Mouse (Mus musculus): Measurements from ENCODE around the gene Emc6. TPM values are rescaled to one million over a fixed set of nuclear protein-coding genes. Genes with fewer than 3 reads are reported as not detected.

The Emc6 gene
- polyA plus RNA-seq, 1 experiment from 2014 or later = 131 TPM

DNA sequence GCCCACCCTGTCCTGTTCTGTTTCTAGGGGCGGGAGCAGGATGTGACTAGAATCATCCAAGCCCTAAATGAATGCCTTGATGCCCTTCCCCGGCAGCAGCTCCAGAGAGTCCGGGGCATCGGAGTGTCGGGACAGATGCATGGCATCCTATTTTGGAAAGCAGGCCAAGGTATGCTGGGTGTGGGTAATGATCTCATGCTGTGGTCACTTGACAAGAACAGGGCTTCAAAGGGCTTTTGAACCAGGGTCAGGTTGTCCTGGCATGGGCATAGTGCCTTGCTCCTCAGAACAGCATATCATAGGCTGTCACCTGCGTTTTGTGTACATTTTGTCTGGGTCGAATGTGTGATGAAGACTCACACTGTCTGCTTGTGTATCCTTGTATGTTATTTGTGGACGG lies 27.1 kb upstream of the Emc6 start:
- DNase-seq (ENCODE audit: low spot score) = no peak
- ATAC-seq (ENCODE audit: insufficient read depth, low FRiP score, low TSS enrichment) = no peak
- 88% methylated on average over 8 of the region's 8 CpGs for WGBS
- Histone ChIP-seq H3K4me1 (ENCODE audit: control insufficient read depth, insufficient read depth, low read length) (no peaks in the 10 kb centered on the region; the same call in 1 of the 2 replicates), H3K4me3 (ENCODE audit: low read depth, low read length) (no peak overlapping the region), H3K27me3 (ENCODE audit: control insufficient read depth, insufficient read depth, low read length) (no peaks in the 10 kb centered on the region), H3K27ac (ENCODE audit: low read depth, low read length) (no peak overlapping the region), H3K9me3 (ENCODE audit: control insufficient read depth, low read length) (no peaks in the 10 kb centered on the region), H3K4me2 (ENCODE audit: low read depth) (no peak overlapping the region), H3K9ac (ENCODE audit: low read length) (no peak overlapping the region), H3K36me3 (ENCODE audit: control insufficient read depth, insufficient read depth, low read length) (no peaks in the 10 kb centered on the region)

- Histone ChIP-seq H3K36me3 (ENCODE audit: control insufficient read depth, insufficient read depth, low read length) (no peaks in the 10 kb centered on the region), H3K27me3 (ENCODE audit: control insufficient read depth, insufficient read depth, low read length) (no peaks in the 10 kb centered on the region), H3K4me3 (ENCODE audit: low read depth, low read length) (no peak overlapping the region), H3K9ac (ENCODE audit: low read length) (no peak overlapping the region), H3K9me3 (ENCODE audit: control insufficient read depth, low read length) (no peaks in the 10 kb centered on the region), H3K4me1 (ENCODE audit: control insufficient read depth, insufficient read depth, low read length) (no peaks in the 10 kb centered on the region; the same call in 1 of the 2 replicates), H3K27ac (ENCODE audit: low read depth, low read length) (no peak overlapping the region), H3K4me2 (ENCODE audit: low read depth) (no peak overlapping the region)
- 35% methylated on average over 4 of the region's 4 CpGs for WGBS
- ATAC-seq (ENCODE audit: insufficient read depth, low FRiP score, low TSS enrichment) = no peak
- no peak for DNase-seq (ENCODE audit: low spot score)
Measured at GRCm38 (mm10) chr11:73201597-73201996, 24.8 kb upstream of the Emc6 start.

GRCm38 (mm10) chr11:73201021-73201420 lies 24.2 kb upstream of the Emc6 start:
- H3K27ac ChIP-seq (ENCODE audit: low read depth, low read length) = no peak overlapping the region
- no peaks in the 10 kb centered on the region; the same call in 1 of the 2 replicates for H3K4me1 ChIP-seq (ENCODE audit: control insufficient read depth, insufficient read depth, low read length)
- no peaks in the 10 kb centered on the region for H3K36me3 ChIP-seq (ENCODE audit: control insufficient read depth, insufficient read depth, low read length)
- 76% methylated on average over 2 of the region's 2 CpGs for WGBS
- ATAC-seq (ENCODE audit: insufficient read depth, low FRiP score, low TSS enrichment) (no peak), DNase-seq (ENCODE audit: low spot score) (no peak)
- no peaks in the 10 kb centered on the region for H3K27me3 ChIP-seq (ENCODE audit: control insufficient read depth, insufficient read depth, low read length)
- H3K9ac ChIP-seq (ENCODE audit: low read length) = no peak overlapping the region
- no peak overlapping the region for H3K4me2 ChIP-seq (ENCODE audit: low read depth)
- H3K4me3 ChIP-seq (ENCODE audit: low read depth, low read length) = no peak overlapping the region
- no peaks in the 10 kb centered on the region for H3K9me3 ChIP-seq (ENCODE audit: control insufficient read depth, low read length)

DNA sequence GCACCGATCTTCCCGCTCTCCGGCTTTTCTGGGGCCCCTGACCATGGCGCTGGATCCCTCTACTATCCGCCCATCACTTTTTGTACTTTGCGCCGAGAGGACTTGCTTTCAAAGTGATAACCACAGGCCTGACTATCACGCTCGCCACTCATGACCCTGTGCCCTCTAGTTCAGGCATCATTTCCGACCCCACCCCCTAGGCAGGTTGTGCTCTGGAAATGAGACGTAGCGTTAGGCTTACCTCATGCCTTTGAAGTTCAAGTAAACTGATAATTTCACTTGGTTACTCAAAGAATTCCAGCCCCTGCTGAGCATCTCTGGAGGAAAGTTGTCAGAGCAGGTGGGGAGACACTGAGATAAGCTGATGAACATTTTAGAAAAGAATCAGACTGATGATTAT lies 23.0 kb upstream of the Emc6 start:
- Histone ChIP-seq H3K9me3 (ENCODE audit: control insufficient read depth, low read length) (no peaks in the 10 kb centered on the region), H3K36me3 (ENCODE audit: control insufficient read depth, insufficient read depth, low read length) (no peaks in the 10 kb centered on the region), H3K4me1 (ENCODE audit: control insufficient read depth, insufficient read depth, low read length) (no peaks in the 10 kb centered on the region; the same call in 1 of the 2 replicates), H3K27me3 (ENCODE audit: control insufficient read depth, insufficient read depth, low read length) (no peaks in the 10 kb centered on the region), H3K9ac (ENCODE audit: low read length) (peak overlapping the region; percentile 58), H3K27ac (ENCODE audit: low read depth, low read length) (no peak overlapping the region), H3K4me3 (ENCODE audit: low read depth, low read length) (peak overlapping the region; percentile 62), H3K4me2 (ENCODE audit: low read depth) (peak overlapping the region; percentile 97)
- ATAC-seq (ENCODE audit: insufficient read depth, low FRiP score, low TSS enrichment) = no peak
- WGBS = 5% methylated on average over 12 of the region's 12 CpGs
- DNase-seq (ENCODE audit: low spot score) = no peak

- Histone ChIP-seq H3K4me3 (ENCODE audit: low read depth, low read length) (peak within 1 kb of the TSS; percentile 62), H3K27ac (ENCODE audit: low read depth, low read length) (no peak within 1 kb of the TSS), H3K4me2 (ENCODE audit: low read depth) (peak within 1 kb of the TSS; percentile 97), H3K27me3 (ENCODE audit: control insufficient read depth, insufficient read depth, low read length) (no peaks in the 10 kb centered on the region), H3K9me3 (ENCODE audit: control insufficient read depth, low read length) (no peaks in the 10 kb centered on the region), H3K36me3 (ENCODE audit: control insufficient read depth, insufficient read depth, low read length) (no peaks in the 10 kb centered on the region), H3K9ac (ENCODE audit: low read length) (peak within 1 kb of the TSS; percentile 60), H3K4me1 (ENCODE audit: control insufficient read depth, insufficient read depth, low read length) (no peaks in the 10 kb centered on the region; the same call in 1 of the 2 replicates)
- ATAC-seq (ENCODE audit: insufficient read depth, low FRiP score, low TSS enrichment) = peak; percentile 98
- WGBS = 0% methylated on average over 32 of the region's 32 CpGs
- DNase-seq (ENCODE audit: low spot score) = peak; percentile 93
Measured at GRCm38 (mm10) chr11:73199230-73199712, 22.4 kb upstream of the Emc6 start, which contains the start of gene Shpk. Gene Shpk, plus strand, starts transcription at chr11:73199460.

DNA sequence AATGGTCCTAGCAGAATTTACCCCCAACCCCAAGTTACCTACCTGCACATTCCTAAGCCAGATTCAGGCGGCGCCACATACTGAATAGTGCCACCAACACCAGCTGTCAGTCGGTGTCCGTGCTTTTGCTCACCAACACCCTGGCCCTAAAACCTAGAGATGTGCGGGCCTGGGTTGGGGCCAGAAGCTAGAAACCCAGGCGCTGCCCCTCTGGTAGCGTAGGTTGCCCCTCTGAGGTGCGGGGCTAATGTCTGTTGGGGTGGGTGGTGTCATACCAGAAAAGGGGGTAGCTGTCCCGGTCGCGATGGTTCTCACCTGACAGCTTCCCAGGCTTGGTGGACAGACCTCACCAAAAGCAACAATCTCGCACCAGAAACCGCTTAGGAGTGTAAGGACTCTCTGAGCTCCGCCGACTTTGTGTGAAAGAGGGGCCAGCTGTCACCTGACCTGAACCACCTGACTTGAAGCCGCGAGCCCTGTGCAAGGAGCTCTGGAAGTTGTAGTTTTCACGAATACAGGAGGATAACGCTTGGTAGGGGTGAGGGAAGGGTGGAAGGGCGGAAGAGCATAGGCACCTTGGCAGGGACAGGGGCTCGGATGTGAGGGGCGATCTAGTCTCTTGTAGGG lies 21.9 kb upstream of the Emc6 start, which contains the start of gene Ctns:
Gene Ctns, minus strand, starts transcription at position 440 of the 627 bp plus-strand sequence.
- peak; percentile 95 for ATAC-seq (ENCODE audit: insufficient read depth, low FRiP score, low TSS enrichment)
- Histone ChIP-seq H3K27ac (ENCODE audit: low read depth, low read length) (no peak within 1 kb of the TSS), H3K9me3 (ENCODE audit: control insufficient read depth, low read length) (no peaks in the 10 kb centered on the region), H3K4me1 (ENCODE audit: control insufficient read depth, insufficient read depth, low read length) (no peaks in the 10 kb centered on the region; the same call in 1 of the 2 replicates), H3K27me3 (ENCODE audit: control insufficient read depth, insufficient read depth, low read length) (no peaks in the 10 kb centered on the region), H3K9ac (ENCODE audit: low read length) (peak within 1 kb of the TSS; percentile 60), H3K4me2 (ENCODE audit: low read depth) (peak within 1 kb of the TSS; percentile 97), H3K36me3 (ENCODE audit: control insufficient read depth, insufficient read depth, low read length) (no peaks in the 10 kb centered on the region), H3K4me3 (ENCODE audit: low read depth, low read length) (peak within 1 kb of the TSS; percentile 62)
- DNase-seq (ENCODE audit: low spot score) = no peak
- WGBS = 2% methylated on average over 22 of the region's 22 CpGs

- no peaks in the 10 kb centered on the region for H3K27me3 ChIP-seq (ENCODE audit: control insufficient read depth, insufficient read depth, low read length)
- peak overlapping the region; percentile 97 for H3K4me2 ChIP-seq (ENCODE audit: low read depth)
- WGBS = 2% methylated on average over 1 of the region's 1 CpGs
- no peak overlapping the region for H3K27ac ChIP-seq (ENCODE audit: low read depth, low read length)
- no peaks in the 10 kb centered on the region for H3K36me3 ChIP-seq (ENCODE audit: control insufficient read depth, insufficient read depth, low read length)
- ATAC-seq (ENCODE audit: insufficient read depth, low FRiP score, low TSS enrichment) (no peak), DNase-seq (ENCODE audit: low spot score) (no peak)
- no peaks in the 10 kb centered on the region; the same call in 1 of the 2 replicates for H3K4me1 ChIP-seq (ENCODE audit: control insufficient read depth, insufficient read depth, low read length)
- H3K9ac ChIP-seq (ENCODE audit: low read length) = peak overlapping the region; percentile 60; the same call in 1 of the 2 replicates
- H3K9me3 ChIP-seq (ENCODE audit: control insufficient read depth, low read length) = no peaks in the 10 kb centered on the region
- H3K4me3 ChIP-seq (ENCODE audit: low read depth, low read length) = peak overlapping the region; percentile 62
Measured at GRCm38 (mm10) chr11:73198190-73198589, 21.4 kb upstream of the Emc6 start.

GRCm38 (mm10) chr11:73194444-73194843 lies 17.6 kb upstream of the Emc6 start:
- no peak overlapping the region for H3K4me2 ChIP-seq (ENCODE audit: low read depth)
- no peaks in the 10 kb centered on the region for H3K36me3 ChIP-seq (ENCODE audit: control insufficient read depth, insufficient read depth, low read length)
- DNase-seq (ENCODE audit: low spot score) (no peak), ATAC-seq (ENCODE audit: insufficient read depth, low FRiP score, low TSS enrichment) (no peak)
- H3K4me1 ChIP-seq (ENCODE audit: control insufficient read depth, insufficient read depth, low read length) = no peaks in the 10 kb centered on the region
- H3K9me3 ChIP-seq (ENCODE audit: control insufficient read depth, low read length) = no peaks in the 10 kb centered on the region
- H3K4me3 ChIP-seq (ENCODE audit: low read depth, low read length) = no peak overlapping the region
- H3K27ac ChIP-seq (ENCODE audit: low read depth, low read length) = no peak overlapping the region
- H3K27me3 ChIP-seq (ENCODE audit: control insufficient read depth, insufficient read depth, low read length) = no peaks in the 10 kb centered on the region
- 80% methylated on average over 2 of the region's 2 CpGs for WGBS
- H3K9ac ChIP-seq (ENCODE audit: low read length) = no peak overlapping the region

DNA sequence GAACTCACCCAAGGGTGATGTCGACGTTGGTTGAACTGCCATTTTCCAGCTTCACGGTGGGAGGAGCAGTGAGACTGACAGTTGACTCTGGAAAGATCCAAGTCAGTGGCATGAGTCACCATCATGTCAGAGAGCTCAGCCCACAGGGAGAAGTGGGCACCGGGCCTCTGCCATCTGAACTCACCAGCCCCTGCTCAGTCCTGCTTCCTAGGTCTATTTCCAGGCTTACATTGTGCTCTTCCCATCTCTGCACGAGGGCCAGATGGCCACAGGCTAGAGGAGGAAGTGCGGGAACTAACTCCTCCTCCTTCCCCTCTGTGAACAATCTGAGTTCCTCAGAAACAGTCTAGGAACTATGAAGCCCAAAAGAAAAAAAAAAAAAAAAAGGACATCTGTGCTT lies 16.2 kb upstream of the Emc6 start:
- ATAC-seq (ENCODE audit: insufficient read depth, low FRiP score, low TSS enrichment) (no peak), DNase-seq (ENCODE audit: low spot score) (no peak)
- Histone ChIP-seq H3K27ac (ENCODE audit: low read depth, low read length) (no peak overlapping the region), H3K36me3 (ENCODE audit: control insufficient read depth, insufficient read depth, low read length) (no peaks in the 10 kb centered on the region), H3K4me2 (ENCODE audit: low read depth) (no peak overlapping the region), H3K9me3 (ENCODE audit: control insufficient read depth, low read length) (no peaks in the 10 kb centered on the region), H3K9ac (ENCODE audit: low read length) (no peak overlapping the region), H3K4me1 (ENCODE audit: control insufficient read depth, insufficient read depth, low read length) (no peaks in the 10 kb centered on the region), H3K27me3 (ENCODE audit: control insufficient read depth, insufficient read depth, low read length) (no peaks in the 10 kb centered on the region), H3K4me3 (ENCODE audit: low read depth, low read length) (no peak overlapping the region)
- WGBS = 78% methylated on average over 6 of the region's 6 CpGs
